ENCODE assay signal across 15 mouse cellular contexts in genomic region chr4:131135841-131136240, GRCm38 (mm10).
"Had no signal": no experiment of that assay in that cellular context is flagged by ENCODE, and none has a peak within 500 bp of the region (broad histone marks: within the 10 kb centered on the region; RNA-seq: fewer than 3 reads in every experiment).

No protein-coding gene starts in this region.

- H3K27me3 ChIP-seq: limb, embryonic 12.5 days; stomach, embryonic 15.5 days had no signal

- ATAC-seq: midbrain, embryonic 16.5 days had no signal

- H3K9me3 ChIP-seq: limb, embryonic 12.5 days; megakaryocyte, embryonic 14.5 days; midbrain, embryonic 12.5 days; stomach, embryonic 15.5 days had no signal

- DNase-seq: kidney, adult 8-10 months; kidney, postnatal 10 days; layer of hippocampus, adult 9-11 months; layer of hippocampus, postnatal 36 days; liver; lung, adult 2 months; lung, postnatal 10 days; right cerebral cortex, postnatal 14 days had no signal

- H3K4me3 ChIP-seq: limb, embryonic 12.5 days; megakaryocyte, embryonic 14.5 days; midbrain, embryonic 12.5 days; stomach, embryonic 15.5 days had no signal

- H3K27ac ChIP-seq: limb, embryonic 12.5 days; liver, embryonic 14.5 days; macrophage; midbrain, embryonic 12.5 days; stomach, embryonic 15.5 days had no signal

- H3K4me2 ChIP-seq: limb, embryonic 12.5 days; midbrain, embryonic 12.5 days; stomach, embryonic 15.5 days had no signal

- H3K36me3 ChIP-seq: limb, embryonic 12.5 days; midbrain, embryonic 12.5 days; stomach, embryonic 15.5 days had no signal

- H3K4me1 ChIP-seq: megakaryocyte, embryonic 14.5 days; midbrain, embryonic 12.5 days; stomach, embryonic 15.5 days had no signal

- H3K9ac ChIP-seq: limb, embryonic 12.5 days; liver, embryonic 14.5 days; midbrain, embryonic 12.5 days; stomach, embryonic 15.5 days had no signal
